Mouse (Mus musculus): ENCODE measurements at regions not wholly inside any gene's neighbourhood (a gene's known extent, or its start where the extent isn't known, plus 50 kb on each side); places are given as distances from the start of the nearest gene placed in this dataset.

DNA sequence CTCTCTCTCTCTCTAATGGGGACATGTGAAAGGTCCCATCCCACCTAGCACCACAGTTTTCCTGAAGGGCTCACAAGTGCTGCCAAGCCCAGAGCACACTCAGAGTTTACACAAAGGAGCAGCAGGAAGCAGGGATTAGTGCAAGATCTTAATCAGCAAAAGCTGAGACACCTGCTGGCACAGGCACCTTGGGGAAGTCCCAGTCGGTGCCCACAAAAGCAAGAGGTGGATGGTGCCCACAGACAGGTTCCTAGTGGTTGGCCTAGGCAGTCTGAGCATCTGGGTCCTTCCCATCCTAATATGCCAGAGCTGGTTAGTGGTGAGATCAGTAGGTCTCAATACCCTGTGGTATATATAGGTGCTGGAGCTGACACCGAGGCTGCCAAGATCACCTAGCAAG is 54.0 kb upstream of the Shb start:
- DNase-seq (ENCODE audit: low spot score) = no peak

DNA sequence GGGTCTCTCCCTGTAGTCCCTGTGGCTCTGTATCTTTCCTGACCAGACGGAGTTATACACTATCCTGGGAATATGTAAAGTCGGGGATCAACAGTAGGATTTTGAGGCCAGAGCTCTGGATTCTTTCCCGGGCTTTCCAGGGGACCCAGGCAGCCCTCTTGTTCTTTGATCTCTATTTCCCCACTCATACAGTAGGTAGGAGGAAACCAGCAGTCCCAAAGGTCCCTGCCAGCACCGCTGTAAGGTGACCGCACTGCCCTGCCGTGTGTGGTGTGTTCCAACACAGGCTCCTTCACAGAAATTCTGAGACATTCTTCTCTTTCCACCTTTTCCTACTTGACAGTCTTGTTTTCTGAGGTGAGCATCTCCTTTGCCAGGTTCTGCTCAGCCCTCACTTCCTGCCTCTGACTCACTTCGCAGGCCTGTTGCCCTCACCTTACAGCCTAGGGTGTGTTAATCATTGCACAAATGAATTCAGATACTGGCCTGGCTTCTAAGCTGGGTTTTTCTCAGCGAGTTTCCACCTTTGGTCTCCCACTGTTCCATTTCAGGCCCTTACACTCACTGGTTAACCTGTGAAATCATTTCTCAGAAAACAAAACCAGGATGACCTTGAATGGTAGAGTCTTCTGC is 53.0 kb upstream of the Shb start:
- no peak for DNase-seq (ENCODE audit: low spot score)

DNA sequence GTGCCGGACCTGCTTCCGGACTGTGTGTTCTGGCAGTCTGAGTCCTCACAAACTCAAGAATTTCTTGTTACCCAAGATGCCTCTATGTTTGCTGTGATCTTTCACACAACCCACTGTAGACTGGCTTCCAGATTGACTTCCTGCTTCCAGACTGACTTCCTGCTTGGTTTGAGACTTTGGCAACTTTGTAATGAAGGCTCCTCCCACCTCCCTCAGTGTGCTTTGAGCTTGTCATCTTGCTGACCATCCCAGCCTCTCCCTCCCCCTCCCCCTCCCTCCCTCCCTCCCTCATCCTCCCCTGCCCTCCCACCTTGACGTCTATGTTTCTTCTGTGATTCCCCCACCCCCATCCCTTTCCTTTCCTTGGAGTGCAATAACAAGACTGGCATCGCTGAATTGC is 51.7 kb upstream of the Shb start:
- no peak for DNase-seq (ENCODE audit: low spot score)

DNA sequence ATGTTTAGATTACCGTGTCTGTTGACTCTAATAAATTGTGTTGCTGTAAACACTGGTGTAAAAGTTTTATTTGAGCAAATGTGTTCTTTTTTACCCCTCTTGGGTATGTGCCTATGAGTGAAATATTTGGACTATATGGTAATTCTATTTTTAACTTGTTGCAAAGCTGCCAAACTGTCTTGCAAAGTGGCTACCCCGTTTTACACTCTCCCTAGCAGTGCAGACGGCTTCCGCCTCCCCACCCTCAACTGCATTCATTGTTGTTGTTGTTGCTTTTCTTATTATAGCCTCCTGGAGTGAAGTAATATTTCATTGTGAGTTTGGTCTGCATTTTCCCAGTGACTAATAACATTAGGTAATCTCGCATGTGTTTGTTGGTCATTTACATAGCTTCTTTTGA is 50.2 kb upstream of the Shb start:
- no peak for DNase-seq (ENCODE audit: low spot score)
